Mouse (Mus musculus) erythroblast, embryonic 14.5 days (primary cell): ENCODE measurements around the gene Pold1. TPM values are rescaled to one million over a fixed set of nuclear protein-coding genes. Genes with fewer than 3 reads are reported as not detected.

Experiments
- H3K27me3 ChIP-seq: 2 replicates; pipeline ENCODE4 v1.6.1; 2012; ENCODE audit warnings: inconsistent platforms; ENCODE audit not compliant: control insufficient read depth
- H3K36me3 ChIP-seq: 2 replicates; pipeline ENCODE4 v1.6.1; 2012; ENCODE audit warnings: mild to moderate bottlenecking, inconsistent platforms; ENCODE audit not compliant: control insufficient read depth
- H3K4me1 ChIP-seq: 2 replicates; pipeline ENCODE4 v1.6.1; 2012; ENCODE audit warnings: inconsistent platforms; ENCODE audit not compliant: control insufficient read depth
- H3K4me3 ChIP-seq: replicated peaks from 2 replicates; pipeline ENCODE3; 2012; ENCODE audit warnings: moderate library complexity, mild to moderate bottlenecking, inconsistent platforms
- H3K9me3 ChIP-seq: 2 replicates; pipeline ENCODE4 v1.6.1; 2012; ENCODE audit warnings: low read length, inconsistent platforms, mixed read lengths; ENCODE audit not compliant: control insufficient read depth
- GATA1 ChIP-seq: IDR thresholded peaks from 2 replicates; pipeline ENCODE4 v1.6.1; 2012; ENCODE audit warnings: low read length, inconsistent platforms, mixed read lengths
- TAL1 ChIP-seq: IDR thresholded peaks from 3 replicates; pipeline ENCODE4 v1.6.1; 2012; ENCODE audit warnings: low read length, inconsistent platforms, mixed read lengths
- polyA plus RNA-seq: library from polyadenylated mRNA; stranded (reverse); fragments of >175 nt; gene quantifications from 2 replicates; pipeline ENCODE4 v1.2.3, GENCODE M21; 2012

The Pold1 gene
- polyA plus RNA-seq: 24.0 and 25.1 TPM in 2 replicates

DNA sequence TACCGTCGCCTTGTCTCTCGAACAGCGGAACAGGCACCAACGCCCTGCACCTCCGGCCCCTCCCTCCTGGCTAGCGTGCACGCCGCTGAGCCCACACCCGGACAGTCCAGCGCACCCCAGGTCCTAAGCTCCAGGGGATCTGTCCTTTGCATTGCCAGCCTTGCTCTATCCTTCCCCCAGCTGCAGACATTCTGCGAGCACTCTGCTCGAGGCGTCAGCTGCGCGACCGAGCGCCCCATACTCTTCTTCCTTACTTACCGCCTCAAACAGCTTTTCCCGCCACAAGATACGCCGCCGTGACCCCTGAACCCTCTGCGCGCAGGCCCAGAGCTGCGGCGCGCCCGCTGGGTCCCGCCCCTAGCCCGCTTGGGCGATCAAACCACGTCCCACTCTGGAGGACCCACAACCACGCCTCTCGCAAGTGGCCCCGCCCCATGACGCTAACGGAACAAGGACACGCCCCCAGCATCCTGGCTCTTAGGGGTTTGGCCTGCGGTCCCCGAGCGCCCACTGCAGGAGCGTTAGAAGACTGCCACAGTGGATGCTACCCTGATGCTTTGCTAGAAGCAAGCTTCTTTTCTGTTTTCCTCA lies at the start of gene Pold1:
TSS of gene Pold1 (minus strand) at position 353 of the 591 bp plus-strand sequence.
- H3K27me3 ChIP-seq: no peaks in the 10 kb centered on the region
- H3K9me3 ChIP-seq: peaks cover 18% of the 10 kb centered on the region
- TF ChIP-seq GATA1 (no peak), TAL1 (no peak)
- peak within 1 kb of the TSS; percentile 78 for H3K4me3 ChIP-seq
- peaks cover 73% of the 10 kb centered on the region for H3K36me3 ChIP-seq
- H3K4me1 ChIP-seq: peaks cover 57% of the 10 kb centered on the region

DNA sequence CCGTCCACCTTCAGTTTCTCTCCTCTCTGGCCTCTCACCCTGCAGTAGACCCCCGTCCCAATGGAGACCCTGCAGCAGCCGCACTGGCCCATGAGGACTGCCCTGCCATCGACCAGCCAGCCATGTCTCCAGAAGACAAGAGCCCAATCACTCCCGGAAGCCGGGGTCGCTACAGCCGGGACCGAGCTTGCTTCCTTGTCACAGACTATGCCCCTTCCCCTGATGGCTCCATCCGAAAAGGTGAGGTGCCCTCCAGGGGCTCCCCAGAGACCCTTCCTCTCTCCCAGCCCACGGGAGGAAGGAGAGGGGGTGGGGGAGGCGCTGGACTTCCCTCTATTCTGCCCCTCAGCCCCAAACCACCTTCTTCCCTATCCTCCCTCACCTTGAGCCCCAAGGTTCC lies 49.7 kb upstream of the Pold1 start:
- TF ChIP-seq TAL1 (no peak), GATA1 (no peak)
- no peak overlapping the region for H3K4me3 ChIP-seq
- no peaks in the 10 kb centered on the region for H3K36me3 ChIP-seq
- peaks cover 2% of the 10 kb centered on the region; the same call in 1 of the 2 replicates for H3K9me3 ChIP-seq
- peaks cover 28% of the 10 kb centered on the region for H3K27me3 ChIP-seq
- no peaks in the 10 kb centered on the region for H3K4me1 ChIP-seq

DNA sequence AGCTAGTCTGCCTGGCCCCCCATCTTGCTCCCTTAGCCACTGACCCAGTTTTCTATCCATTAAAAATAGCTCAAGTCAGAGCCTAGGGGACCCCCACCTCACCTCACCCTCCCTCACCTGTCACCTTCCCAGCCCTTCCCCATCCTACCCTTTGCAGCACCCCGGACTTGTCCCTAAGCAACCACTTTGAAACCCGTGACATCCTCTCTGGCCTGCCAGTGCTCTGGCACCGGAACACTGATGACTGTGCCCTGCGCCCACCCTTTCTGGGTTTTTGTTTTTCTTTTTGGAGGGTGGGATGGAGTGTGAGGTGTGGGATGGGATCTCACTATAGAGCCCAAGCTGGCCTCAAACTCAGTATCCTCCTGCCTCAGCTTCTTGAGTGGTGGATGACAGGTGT lies 49.0 kb upstream of the Pold1 start:
- TF ChIP-seq GATA1 (no peak), TAL1 (no peak)
- H3K4me1 ChIP-seq: no peaks in the 10 kb centered on the region
- H3K9me3 ChIP-seq: peaks cover 2% of the 10 kb centered on the region; the same call in 1 of the 2 replicates
- no peaks in the 10 kb centered on the region for H3K36me3 ChIP-seq
- H3K4me3 ChIP-seq: no peak overlapping the region
- peaks cover 28% of the 10 kb centered on the region for H3K27me3 ChIP-seq

GRCm38 (mm10) chr7:44596996-44597538 lies 48.4 kb upstream of the Pold1 start:
- H3K4me1 ChIP-seq: no peaks in the 10 kb centered on the region
- no peaks in the 10 kb centered on the region for H3K36me3 ChIP-seq
- H3K27me3 ChIP-seq: peaks cover 28% of the 10 kb centered on the region
- H3K9me3 ChIP-seq: peaks cover 2% of the 10 kb centered on the region; the same call in 1 of the 2 replicates
- TF ChIP-seq GATA1 (no peak), TAL1 (no peak)
- H3K4me3 ChIP-seq: no peak overlapping the region

GRCm38 (mm10) chr7:44596051-44596450 lies 47.4 kb upstream of the Pold1 start:
- no peaks in the 10 kb centered on the region for H3K36me3 ChIP-seq
- peaks cover 30% of the 10 kb centered on the region for H3K27me3 ChIP-seq
- no peak overlapping the region for H3K4me3 ChIP-seq
- H3K4me1 ChIP-seq: peaks cover 4% of the 10 kb centered on the region
- no peak for TF ChIP-seq GATA1
- TF ChIP-seq TAL1: no peak
- H3K9me3 ChIP-seq: peaks cover 5% of the 10 kb centered on the region; the same call in 1 of the 2 replicates

GRCm38 (mm10) chr7:44595131-44595561 lies 46.5 kb upstream of the Pold1 start:
- Histone ChIP-seq H3K9me3 (peaks cover 12% of the 10 kb centered on the region; the same call in 1 of the 2 replicates), H3K4me1 (peaks cover 11% of the 10 kb centered on the region), H3K4me3 (no peak overlapping the region), H3K27me3 (peaks cover 39% of the 10 kb centered on the region), H3K36me3 (no peaks in the 10 kb centered on the region)
- TF ChIP-seq TAL1: no peak
- TF ChIP-seq GATA1: no peak

DNA sequence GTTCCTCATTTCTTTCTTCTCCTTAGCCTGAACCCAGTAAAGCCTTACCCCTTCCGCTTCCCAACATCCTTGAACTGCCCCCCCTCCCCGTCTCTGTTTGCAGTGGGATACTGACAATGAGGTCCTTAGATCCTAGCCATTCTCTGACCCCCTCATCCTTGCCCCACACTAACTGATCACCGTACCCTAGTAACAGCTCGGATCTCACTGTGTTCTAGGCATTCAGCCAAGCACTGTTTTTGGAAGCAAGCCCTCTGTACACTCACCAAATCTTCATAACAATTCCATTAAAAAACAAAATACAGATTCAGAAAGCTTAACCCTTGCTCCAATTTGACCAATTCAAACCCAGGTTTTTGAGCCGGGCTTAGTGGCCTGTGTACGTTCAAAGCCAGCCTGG lies 45.6 kb upstream of the Pold1 start:
- Histone ChIP-seq H3K4me1 (peaks cover 13% of the 10 kb centered on the region), H3K4me3 (no peak overlapping the region), H3K9me3 (peaks cover 14% of the 10 kb centered on the region; the same call in 1 of the 2 replicates), H3K36me3 (no peaks in the 10 kb centered on the region), H3K27me3 (peaks cover 48% of the 10 kb centered on the region)
- TF ChIP-seq GATA1 (no peak), TAL1 (no peak)

DNA sequence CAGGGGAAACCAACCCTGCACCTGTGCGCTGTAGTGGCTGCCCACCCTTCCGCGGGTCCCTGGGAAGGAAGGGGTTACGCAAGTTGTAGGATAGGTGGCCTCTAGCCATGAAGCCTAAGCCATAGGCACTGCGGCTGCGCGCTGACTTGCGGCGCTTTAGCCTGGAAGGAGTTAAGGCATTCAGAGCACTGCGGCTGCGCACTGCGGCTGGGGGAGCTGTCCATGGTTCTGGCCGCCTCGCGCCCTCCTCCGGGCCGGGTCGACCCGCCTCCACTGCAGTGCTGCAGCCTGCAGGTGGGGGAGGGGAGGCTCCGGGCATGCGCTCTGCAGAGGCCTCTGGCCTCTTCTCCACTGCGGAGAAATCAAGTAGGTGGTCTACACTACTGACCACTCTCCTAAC lies 45.1 kb upstream of the Pold1 start:
- H3K4me1 ChIP-seq: peaks cover 16% of the 10 kb centered on the region
- TF ChIP-seq GATA1: no peak
- peaks cover 53% of the 10 kb centered on the region for H3K27me3 ChIP-seq
- peaks cover 18% of the 10 kb centered on the region; the same call in 1 of the 2 replicates for H3K9me3 ChIP-seq
- H3K4me3 ChIP-seq: no peak overlapping the region
- H3K36me3 ChIP-seq: no peaks in the 10 kb centered on the region

DNA sequence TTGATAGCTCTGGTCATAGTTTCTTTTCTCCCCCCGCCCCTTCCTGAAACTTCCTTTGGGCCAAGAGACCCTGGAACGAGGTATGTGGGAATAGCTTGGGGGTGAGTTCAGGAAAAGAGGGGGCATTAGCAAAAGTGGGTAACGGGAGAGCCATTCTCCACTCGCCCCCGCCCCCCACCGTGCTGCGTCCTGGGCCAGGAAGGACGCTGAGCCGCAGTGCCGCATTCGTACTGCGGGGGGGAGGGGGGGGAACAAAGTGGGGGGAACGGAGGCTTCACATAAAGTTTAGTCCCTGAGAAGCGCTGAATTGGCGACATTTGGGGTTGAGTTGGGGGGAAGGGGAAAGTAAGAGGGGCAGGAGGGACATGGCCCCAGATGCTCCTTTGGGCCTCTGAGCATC lies 44.4 kb upstream of the Pold1 start:
- Histone ChIP-seq H3K4me1 (peaks cover 16% of the 10 kb centered on the region), H3K27me3 (peaks cover 60% of the 10 kb centered on the region), H3K36me3 (no peaks in the 10 kb centered on the region), H3K9me3 (peaks cover 18% of the 10 kb centered on the region; the same call in 1 of the 2 replicates), H3K4me3 (no peak overlapping the region)
- no peak for TF ChIP-seq TAL1
- TF ChIP-seq GATA1: no peak
